Mouse (Mus musculus) spleen, postnatal 4 days (tissue): Measurements from ENCODE around the gene Csta1.

Source experiments
- DNase-seq, 2 experiments: peaks; one replicate each; pipeline ENCODE4 v3.0.0; 2022; ENCODE audit warnings: low spot score in 2 of 2

Gene Csta1

GRCm38 (mm10) chr16:36071071-36071449 is 60.0 kb downstream of the Csta1 start:
- no peak for DNase-seq
